Mouse (Mus musculus) forebrain, embryonic 12.5 days (tissue): ENCODE results near the gene Rps3a1. TPM values are rescaled to one million over a fixed set of nuclear protein-coding genes. Genes with fewer than 3 reads are reported as not detected.

Experiments used
- ATAC-seq: fragments of 200-750 bp; cut with Nextera tagmentation; 2 replicates; pipeline ENCODE4 v1.8.0; 2017; ENCODE audit warnings: moderate TSS enrichment; ENCODE audit not compliant: low FRiP score
- H3K27ac ChIP-seq: fragments of 300-500 bp; sonication (generic); 2 replicates; pipeline ENCODE4 v1.5.1; 2016; ENCODE audit warnings: mild to moderate bottlenecking
- H3K27me3 ChIP-seq: fragments of 300-500 bp; sonication (generic); 2 replicates; pipeline ENCODE4 v1.6.1; 2016; ENCODE audit warnings: mild to moderate bottlenecking
- H3K36me3 ChIP-seq: fragments of 300-500 bp; sonication (generic); replicated peaks from 2 replicates; pipeline ENCODE4 v1.6.1; 2016; ENCODE audit warnings: mild to moderate bottlenecking
- H3K4me1 ChIP-seq: fragments of 300-500 bp; sonication (generic); 2 replicates; pipeline ENCODE4 v1.6.1; 2016
- H3K4me2 ChIP-seq: fragments of 300-500 bp; sonication (generic); 2 replicates; pipeline ENCODE4 v1.6.1; 2016; ENCODE audit warnings: mild to moderate bottlenecking, moderate library complexity
- H3K4me3 ChIP-seq: fragments of 300-500 bp; sonication (generic); replicated peaks from 2 replicates; pipeline ENCODE4 v1.5.1; 2016; ENCODE audit warnings: mild to moderate bottlenecking
- H3K9ac ChIP-seq: fragments of 300-500 bp; sonication (generic); 2 replicates; pipeline ENCODE4 v1.6.1; 2016; ENCODE audit warnings: mild to moderate bottlenecking
- H3K9me3 ChIP-seq: fragments of 300-500 bp; sonication (generic); 2 replicates; pipeline ENCODE4 v1.6.1; 2016
- WGBS: fragments of 180-500 bp; shearing (Covaris S2); methylation state at CpG from one replicate; pipeline ENCODE4 v1.1.7; 2016; 5-methylcytosine and 5-hydroxymethylcytosine counted together
- polyA plus RNA-seq: library from polyadenylated mRNA; unstranded; fragments of >200 nt; fragmentation: Nextera tagmentation; extraction: Ambion mirVana; gene quantifications from 2 replicates; pipeline ENCODE4 v1.2.1, GENCODE M21; 2016

Gene Rps3a1
- polyA plus RNA-seq: 862 and 915 TPM in 2 replicates

- ATAC-seq: peak; percentile 97
- Histone ChIP-seq H3K4me3 (peak within 1 kb of the TSS; percentile 95), H3K4me2 (peak within 1 kb of the TSS; percentile 79), H3K27me3 (no peaks in the 10 kb centered on the region), H3K4me1 (peaks cover 15% of the 10 kb centered on the region), H3K36me3 (peaks cover 35% of the 10 kb centered on the region), H3K9ac (peak within 1 kb of the TSS; percentile 93), H3K27ac (peak within 1 kb of the TSS; percentile 90), H3K9me3 (no peaks in the 10 kb centered on the region)
- WGBS: under 1% methylated on average over 76 of the region's 77 CpGs
Measured at GRCm38 (mm10) chr3:86142263-86142933, at the start of gene Rps3a1. Rps3a1 (minus strand) TSS chr3:86142702.

- ATAC-seq: no peak
- H3K4me3 ChIP-seq: no peak overlapping the region
Measured at GRCm38 (mm10) chr3:86187736-86188389, 45.4 kb upstream of the Rps3a1 start.

DNA sequence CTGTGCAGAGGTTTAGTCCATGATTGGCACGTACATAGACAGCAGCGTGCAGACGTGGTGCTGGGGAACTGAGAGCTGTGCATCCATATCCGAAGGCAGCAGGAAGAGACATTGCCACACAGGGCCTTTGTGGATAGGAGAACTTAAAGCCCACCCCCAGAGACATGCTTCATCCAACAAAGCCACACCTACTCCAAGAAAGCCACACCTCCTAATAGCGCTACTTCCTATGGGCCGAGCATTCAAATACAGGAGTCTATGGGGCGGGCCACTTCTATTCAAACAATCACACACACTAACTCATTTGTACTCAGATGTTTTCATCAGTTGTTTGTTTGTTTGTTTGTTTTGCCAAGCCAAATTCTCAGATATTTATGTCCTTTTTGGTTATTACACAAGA, 42.0 kb upstream of the Rps3a1 start:
- H3K4me2 ChIP-seq: no peak overlapping the region
- no peak for ATAC-seq
- H3K9ac ChIP-seq: no peak overlapping the region
- 89% methylated on average over 7 of the region's 7 CpGs for WGBS
- no peak overlapping the region for H3K4me3 ChIP-seq
- H3K9me3 ChIP-seq: no peaks in the 10 kb centered on the region
- peaks cover 2% of the 10 kb centered on the region; the same call in 1 of the 2 replicates for H3K4me1 ChIP-seq
- no peak overlapping the region for H3K27ac ChIP-seq
- H3K27me3 ChIP-seq: no peaks in the 10 kb centered on the region
- H3K36me3 ChIP-seq: no peaks in the 10 kb centered on the region

More at GRCm38 (mm10) chr3:86187736-86188389, 45.4 kb upstream of the Rps3a1 start:
- Histone ChIP-seq H3K27ac (no peak overlapping the region), H3K9ac (no peak overlapping the region), H3K36me3 (no peaks in the 10 kb centered on the region), H3K9me3 (no peaks in the 10 kb centered on the region), H3K27me3 (no peaks in the 10 kb centered on the region), H3K4me1 (peaks cover 2% of the 10 kb centered on the region; the same call in 1 of the 2 replicates), H3K4me2 (no peak overlapping the region)
- WGBS: 71% methylated on average over 5 of the region's 5 CpGs

GRCm38 (mm10) chr3:86181107-86181506, 38.6 kb upstream of the Rps3a1 start:
- 60% methylated on average over 5 of the region's 5 CpGs for WGBS
- H3K27me3 ChIP-seq: no peaks in the 10 kb centered on the region
- no peak overlapping the region for H3K27ac ChIP-seq
- no peak overlapping the region for H3K4me3 ChIP-seq
- no peaks in the 10 kb centered on the region for H3K4me1 ChIP-seq
- no peaks in the 10 kb centered on the region for H3K9me3 ChIP-seq
- no peaks in the 10 kb centered on the region for H3K36me3 ChIP-seq
- no peak overlapping the region for H3K4me2 ChIP-seq
- no peak overlapping the region for H3K9ac ChIP-seq
- no peak for ATAC-seq

GRCm38 (mm10) chr3:86179714-86180113, 37.2 kb upstream of the Rps3a1 start:
- no peaks in the 10 kb centered on the region for H3K4me1 ChIP-seq
- no peaks in the 10 kb centered on the region for H3K9me3 ChIP-seq
- H3K27me3 ChIP-seq: no peaks in the 10 kb centered on the region
- H3K27ac ChIP-seq: no peak overlapping the region
- 88% methylated on average over 7 of the region's 7 CpGs for WGBS
- no peak for ATAC-seq
- no peak overlapping the region for H3K9ac ChIP-seq
- H3K36me3 ChIP-seq: no peaks in the 10 kb centered on the region
- no peak overlapping the region for H3K4me3 ChIP-seq
- no peak overlapping the region for H3K4me2 ChIP-seq

DNA sequence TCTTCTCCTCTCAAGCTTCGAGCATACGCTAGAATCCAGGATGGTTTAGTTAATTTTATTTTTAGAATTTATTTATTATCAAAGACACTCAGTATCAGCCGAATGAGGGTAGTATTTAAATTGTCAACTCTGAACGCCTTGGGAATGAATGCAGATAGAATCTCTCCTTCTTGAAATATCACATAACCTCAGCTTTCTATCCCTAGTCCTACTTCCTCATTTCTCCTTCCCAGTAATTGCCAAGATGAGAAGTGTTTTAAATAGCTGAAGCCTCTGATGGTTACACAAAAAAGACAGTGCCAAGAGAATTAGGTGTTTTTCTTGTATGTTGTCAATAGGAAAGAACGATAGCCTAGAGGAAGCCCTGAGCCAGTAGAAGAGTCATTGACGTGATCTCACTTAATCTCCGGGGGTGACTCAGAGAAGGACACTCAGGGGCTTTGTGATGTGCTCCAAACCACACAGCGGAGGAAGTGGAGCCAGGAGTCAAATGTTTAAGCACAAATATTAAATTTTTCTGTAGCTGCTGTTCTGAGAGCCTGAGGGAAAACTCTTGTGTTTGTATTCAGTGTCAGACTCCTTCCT, 26.4 kb upstream of the Rps3a1 start:
- ATAC-seq: no peak
- WGBS: 87% methylated on average over 8 of the region's 8 CpGs
- H3K9me3 ChIP-seq: no peaks in the 10 kb centered on the region
- H3K4me1 ChIP-seq: no peaks in the 10 kb centered on the region
- H3K4me3 ChIP-seq: no peak overlapping the region
- no peak overlapping the region for H3K9ac ChIP-seq
- H3K4me2 ChIP-seq: no peak overlapping the region
- no peak overlapping the region for H3K27ac ChIP-seq
- H3K36me3 ChIP-seq: no peaks in the 10 kb centered on the region
- H3K27me3 ChIP-seq: no peaks in the 10 kb centered on the region

- H3K27ac ChIP-seq: 0 out of 2 replicates have a peak overlapping the region, but pooled peaks have one; percentile 21
- no peak overlapping the region for H3K9ac ChIP-seq
- 0 out of 2 replicates have a peak, but pooled peaks cover 8% of the 10 kb centered on the region for H3K4me1 ChIP-seq
- ATAC-seq: no peak
- no peaks in the 10 kb centered on the region for H3K36me3 ChIP-seq
- no peaks in the 10 kb centered on the region for H3K27me3 ChIP-seq
- no peaks in the 10 kb centered on the region for H3K9me3 ChIP-seq
- H3K4me3 ChIP-seq: no peak overlapping the region
- WGBS: 69% methylated on average over 9 of the region's 9 CpGs
- no peak overlapping the region for H3K4me2 ChIP-seq
Measured at GRCm38 (mm10) chr3:86149521-86149920, 7.0 kb upstream of the Rps3a1 start.

DNA sequence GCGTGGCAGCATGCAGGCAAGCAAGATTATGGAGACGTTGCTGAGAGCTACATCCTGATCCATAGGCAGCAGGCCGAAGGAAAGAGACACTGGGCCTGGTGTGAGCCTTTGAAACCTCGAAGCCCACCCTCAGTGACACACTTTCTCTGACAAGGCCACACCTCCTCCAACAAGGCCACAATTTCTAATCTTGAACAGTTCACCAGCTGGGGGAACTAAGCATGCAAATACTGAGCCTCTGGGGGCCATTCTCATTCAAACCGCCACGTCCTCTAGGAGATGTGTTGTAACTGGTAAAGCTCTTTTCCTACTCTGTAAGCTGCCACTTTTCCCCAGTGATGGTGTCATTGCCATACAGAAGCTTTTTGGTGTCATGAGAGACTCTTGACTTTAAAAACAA, 6.6 kb upstream of the Rps3a1 start:
- H3K4me2 ChIP-seq: no peak overlapping the region
- ATAC-seq: no peak
- H3K27me3 ChIP-seq: no peaks in the 10 kb centered on the region
- H3K9me3 ChIP-seq: no peaks in the 10 kb centered on the region
- WGBS: 76% methylated on average over 6 of the region's 6 CpGs
- no peak overlapping the region for H3K4me3 ChIP-seq
- no peak overlapping the region for H3K9ac ChIP-seq
- 0 out of 2 replicates have a peak, but pooled peaks cover 8% of the 10 kb centered on the region for H3K4me1 ChIP-seq
- H3K36me3 ChIP-seq: no peaks in the 10 kb centered on the region
- no peak overlapping the region for H3K27ac ChIP-seq

DNA sequence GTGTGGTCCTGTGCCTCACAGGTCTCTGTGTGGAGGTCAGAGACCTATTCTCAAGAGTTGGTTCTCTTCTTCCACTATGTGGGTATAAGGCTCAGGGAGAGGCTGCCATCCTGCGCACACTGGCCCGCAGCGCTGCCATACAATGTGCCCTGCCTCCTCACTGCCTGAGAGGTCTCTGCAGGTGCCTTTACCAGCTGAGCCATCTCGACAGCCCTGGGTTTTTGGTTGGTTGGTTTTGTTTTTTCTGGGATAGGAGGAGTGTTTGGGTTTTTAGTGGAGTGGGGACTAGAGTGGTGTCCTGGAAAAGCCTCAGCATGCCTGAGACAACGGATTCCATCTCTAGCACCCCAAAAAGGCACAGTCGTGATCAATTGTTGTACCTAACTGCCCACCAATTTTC, 841 bp upstream of the Rps3a1 start:
- H3K9me3 ChIP-seq: no peaks in the 10 kb centered on the region
- H3K9ac ChIP-seq: no peak overlapping the region
- H3K4me2 ChIP-seq: no peak overlapping the region
- WGBS: 82% methylated on average over 6 of the region's 6 CpGs
- no peak overlapping the region for H3K4me3 ChIP-seq
- ATAC-seq: no peak
- H3K27ac ChIP-seq: no peak overlapping the region
- H3K36me3 ChIP-seq: peaks cover 26% of the 10 kb centered on the region
- H3K4me1 ChIP-seq: peaks cover 15% of the 10 kb centered on the region
- no peaks in the 10 kb centered on the region for H3K27me3 ChIP-seq

- H3K27me3 ChIP-seq: no peaks in the 10 kb centered on the region
- H3K9me3 ChIP-seq: no peaks in the 10 kb centered on the region
- peaks cover 30% of the 10 kb centered on the region for H3K36me3 ChIP-seq
- H3K9ac ChIP-seq: peak overlapping the region; percentile 49
- WGBS: 41% methylated on average over 6 of the region's 6 CpGs
- ATAC-seq: peak; percentile 10
- peak overlapping the region; percentile 34; the same call in 1 of the 2 replicates for H3K4me2 ChIP-seq
- peaks cover 15% of the 10 kb centered on the region for H3K4me1 ChIP-seq
- H3K27ac ChIP-seq: no peak overlapping the region
- H3K4me3 ChIP-seq: peak overlapping the region; percentile 95
Measured at GRCm38 (mm10) chr3:86142934-86143317, 424 bp upstream of the Rps3a1 start.

DNA sequence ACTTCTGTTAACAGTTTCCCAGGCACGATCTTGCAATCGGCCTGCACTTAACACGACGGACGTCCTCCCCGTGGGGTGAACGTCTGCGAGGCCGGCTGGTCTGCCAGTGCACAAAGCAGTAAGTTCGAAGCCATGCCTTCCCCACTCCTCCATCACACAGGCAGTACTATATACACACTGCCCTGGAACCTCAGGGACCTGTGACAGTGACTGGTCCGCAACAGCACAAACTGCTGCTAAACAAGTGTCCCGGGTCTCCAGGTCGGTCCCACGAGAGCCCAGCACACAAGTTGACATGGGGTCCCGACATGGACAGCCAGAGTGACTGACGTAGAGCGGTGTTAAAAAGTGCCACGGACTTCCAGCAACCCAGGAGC, 628 bp downstream of the Rps3a1 start:
- Histone ChIP-seq H3K4me1 (peaks cover 15% of the 10 kb centered on the region), H3K4me2 (peak overlapping the region; percentile 79), H3K27ac (peak overlapping the region; percentile 90), H3K9me3 (no peaks in the 10 kb centered on the region), H3K36me3 (peaks cover 40% of the 10 kb centered on the region), H3K27me3 (no peaks in the 10 kb centered on the region), H3K9ac (peak overlapping the region; percentile 93), H3K4me3 (peak overlapping the region; percentile 95)
- ATAC-seq: no peak; the same call in 1 of the 2 replicates
- WGBS: under 1% methylated on average over 18 of the region's 18 CpGs

DNA sequence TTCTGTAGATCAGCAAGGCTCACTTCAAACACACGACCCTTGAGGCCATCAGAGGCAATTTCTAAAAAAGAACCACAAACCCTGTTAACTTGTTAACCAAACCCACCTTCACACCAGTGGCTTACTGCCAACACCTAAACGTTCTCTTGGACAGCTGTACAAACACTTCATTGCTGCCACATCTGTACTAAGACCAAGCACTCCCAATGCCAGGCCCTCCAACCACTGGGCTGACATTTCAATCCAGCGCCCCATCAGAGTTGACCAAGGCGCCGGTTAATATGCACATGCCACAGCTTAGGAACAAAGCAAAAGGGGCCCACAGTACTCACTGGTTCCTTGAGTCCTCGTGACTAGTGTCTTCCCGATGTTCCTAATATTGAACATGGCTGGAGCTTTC, 1.1 kb downstream of the Rps3a1 start:
- Histone ChIP-seq H3K36me3 (peaks cover 44% of the 10 kb centered on the region), H3K27ac (no peak overlapping the region; the same call in 1 of the 2 replicates), H3K9me3 (no peaks in the 10 kb centered on the region), H3K4me1 (peaks cover 15% of the 10 kb centered on the region), H3K9ac (peak overlapping the region; percentile 93), H3K4me3 (peak overlapping the region; percentile 95), H3K27me3 (no peaks in the 10 kb centered on the region), H3K4me2 (peak overlapping the region; percentile 79)
- no peak for ATAC-seq
- 20% methylated on average over 7 of the region's 7 CpGs for WGBS
